Mouse (Mus musculus): ENCODE data around the gene Ubxn4.
"Not testable (repeated sequence)": the region's sequence is repeated elsewhere in the genome, so short reads cannot be mapped to it uniquely, and the experiment has no call there.

DNA sequence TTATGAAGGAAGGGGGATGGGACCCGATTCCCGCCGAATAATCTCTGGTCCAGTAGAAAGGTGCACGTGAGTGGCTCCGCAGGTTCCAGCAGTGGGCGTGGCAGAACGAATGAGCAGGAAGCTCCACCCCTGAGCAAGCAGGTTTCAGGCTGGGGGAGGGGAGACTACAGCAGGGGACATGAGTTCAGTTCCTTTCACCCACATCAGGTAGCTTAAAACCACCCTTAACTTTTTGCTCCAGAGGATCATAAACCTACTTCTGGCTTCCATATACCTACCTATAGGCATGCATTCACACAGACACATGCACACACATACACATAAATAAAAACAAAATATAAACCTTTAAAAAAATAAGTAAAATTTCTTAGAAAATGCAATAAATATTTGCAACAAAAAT is 23.3 kb downstream of the Ubxn4 start:
- not testable (repeated sequence) for TF ChIP-seq CTCF (conservative IDR thresholded peaks at IDR 0.05; ENCODE audit: low read length); POU5F1 (IDR thresholded peaks at IDR 0.05; ENCODE audit: borderline replicate concordance, low read length)
